Mouse (Mus musculus): ENCODE data around the gene Prkaa2. TPM values are rescaled to one million over a fixed set of nuclear protein-coding genes. Genes with fewer than 3 reads are reported as not detected.

Prkaa2 gene
- polyA plus RNA-seq, 1 experiment from 2014 or later = 6.2 TPM

GRCm38 (mm10) chr4:105133350-105134050, 23.8 kb upstream of the Prkaa2 start:
- H3K36me3 ChIP-seq (ENCODE audit: poor library complexity, severe bottlenecking) = no peaks in the 10 kb centered on the region
- H3K4me1 ChIP-seq = no peaks in the 10 kb centered on the region
- no peak overlapping the region for H3K4me2 ChIP-seq
- 87% methylated on average over 4 of the region's 4 CpGs for WGBS
- H3K27me3 ChIP-seq = no peaks in the 10 kb centered on the region
- H3K9ac ChIP-seq = no peak overlapping the region
- no peak overlapping the region for H3K27ac ChIP-seq
- ATAC-seq = no peak
- H3K9me3 ChIP-seq (replicated peaks) = no peaks in the 10 kb centered on the region
- no peak overlapping the region for H3K4me3 ChIP-seq

DNA sequence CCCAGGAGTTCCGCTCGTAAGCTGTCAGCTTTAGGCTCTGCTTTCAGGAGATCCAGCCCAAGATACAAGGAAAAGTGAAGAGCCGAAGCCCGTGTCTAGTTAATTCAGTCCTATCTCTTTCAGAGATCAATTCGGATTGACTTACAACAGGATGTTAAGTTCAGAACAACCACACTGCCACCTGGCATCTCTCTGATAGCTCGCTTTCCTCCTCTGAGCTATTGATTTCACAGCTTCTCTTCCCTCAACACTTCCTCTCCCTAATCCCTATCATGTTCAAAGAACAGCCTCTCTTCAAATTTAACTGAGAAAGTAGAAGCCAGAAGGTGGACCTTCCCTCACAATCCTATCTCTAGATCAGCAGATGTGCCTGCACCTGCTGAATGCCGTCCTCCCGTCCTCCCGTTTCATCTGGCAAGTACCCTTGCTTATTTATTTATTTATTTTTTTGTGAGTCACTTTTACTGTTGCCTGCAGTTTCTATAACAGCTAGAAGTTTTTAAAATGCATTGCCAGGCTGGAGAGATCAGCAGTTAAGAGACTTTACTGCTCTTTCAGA, 22.1 kb upstream of the Prkaa2 start:
- no peaks in the 10 kb centered on the region for H3K9me3 ChIP-seq (replicated peaks)
- WGBS = 86% methylated on average over 9 of the region's 9 CpGs
- H3K36me3 ChIP-seq (ENCODE audit: poor library complexity, severe bottlenecking) = no peaks in the 10 kb centered on the region
- no peaks in the 10 kb centered on the region for H3K4me1 ChIP-seq
- no peaks in the 10 kb centered on the region for H3K27me3 ChIP-seq
- no peak overlapping the region for H3K4me3 ChIP-seq
- no peak overlapping the region for H3K27ac ChIP-seq
- ATAC-seq = no peak
- H3K4me2 ChIP-seq = no peak overlapping the region
- H3K9ac ChIP-seq = no peak overlapping the region

GRCm38 (mm10) chr4:105129212-105129611, 19.5 kb upstream of the Prkaa2 start:
- Histone ChIP-seq H3K4me1 (no peaks in the 10 kb centered on the region), H3K27ac (no peak overlapping the region), H3K9me3 (replicated peaks) (no peaks in the 10 kb centered on the region), H3K27me3 (no peaks in the 10 kb centered on the region), H3K36me3 (ENCODE audit: poor library complexity, severe bottlenecking) (no peaks in the 10 kb centered on the region), H3K4me3 (no peak overlapping the region), H3K9ac (no peak overlapping the region), H3K4me2 (no peak overlapping the region)
- no peak for ATAC-seq
- 76% methylated on average over 7 of the region's 7 CpGs for WGBS

GRCm38 (mm10) chr4:105122429-105122828, 12.7 kb upstream of the Prkaa2 start:
- 39% methylated on average over 8 of the region's 8 CpGs for WGBS
- Histone ChIP-seq H3K27ac (no peak overlapping the region), H3K9me3 (replicated peaks) (no peaks in the 10 kb centered on the region), H3K4me1 (no peaks in the 10 kb centered on the region), H3K27me3 (no peaks in the 10 kb centered on the region), H3K4me3 (no peak overlapping the region), H3K36me3 (ENCODE audit: poor library complexity, severe bottlenecking) (no peaks in the 10 kb centered on the region), H3K9ac (no peak overlapping the region), H3K4me2 (no peak overlapping the region)
- no peak for ATAC-seq

GRCm38 (mm10) chr4:105121081-105121480, 11.4 kb upstream of the Prkaa2 start:
- Histone ChIP-seq H3K4me1 (no peaks in the 10 kb centered on the region), H3K9ac (no peak overlapping the region), H3K36me3 (ENCODE audit: poor library complexity, severe bottlenecking) (no peaks in the 10 kb centered on the region), H3K9me3 (replicated peaks) (no peaks in the 10 kb centered on the region), H3K27ac (no peak overlapping the region), H3K4me3 (no peak overlapping the region), H3K4me2 (no peak overlapping the region), H3K27me3 (no peaks in the 10 kb centered on the region)
- WGBS = 72% methylated on average over 6 of the region's 6 CpGs
- no peak for ATAC-seq

GRCm38 (mm10) chr4:105113468-105113867, 3.8 kb upstream of the Prkaa2 start:
- H3K27ac ChIP-seq = no peak overlapping the region
- no peaks in the 10 kb centered on the region for H3K9me3 ChIP-seq (replicated peaks)
- H3K27me3 ChIP-seq = no peaks in the 10 kb centered on the region
- no peak overlapping the region for H3K4me3 ChIP-seq
- ATAC-seq = no peak
- no peak overlapping the region for H3K9ac ChIP-seq
- H3K4me1 ChIP-seq = peaks cover 16% of the 10 kb centered on the region
- no peaks in the 10 kb centered on the region for H3K36me3 ChIP-seq (ENCODE audit: poor library complexity, severe bottlenecking)
- 80% methylated on average over 3 of the region's 3 CpGs for WGBS
- no peak overlapping the region for H3K4me2 ChIP-seq

DNA sequence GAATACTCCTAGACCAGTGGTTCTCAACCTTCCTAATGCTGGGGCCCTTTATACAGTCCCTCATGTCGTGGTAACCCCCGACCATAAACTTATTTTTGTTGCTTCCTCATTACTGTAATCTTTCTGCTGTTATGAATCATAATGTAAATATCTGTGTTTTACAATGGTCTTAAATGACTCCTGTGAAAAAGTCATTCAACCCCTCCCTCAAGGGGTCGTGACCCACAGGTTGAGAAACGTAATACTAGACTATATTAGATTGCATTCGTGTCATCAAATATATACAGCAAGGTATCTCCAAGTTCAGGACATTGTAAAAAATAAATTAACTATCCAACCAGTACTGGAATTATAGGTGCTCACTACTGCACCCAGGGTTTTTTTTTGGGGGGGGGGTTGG, 3.4 kb upstream of the Prkaa2 start:
- Histone ChIP-seq H3K27ac (no peak overlapping the region), H3K9me3 (replicated peaks) (no peaks in the 10 kb centered on the region), H3K9ac (no peak overlapping the region), H3K4me1 (peaks cover 20% of the 10 kb centered on the region), H3K36me3 (ENCODE audit: poor library complexity, severe bottlenecking) (no peaks in the 10 kb centered on the region), H3K27me3 (no peaks in the 10 kb centered on the region), H3K4me3 (no peak overlapping the region), H3K4me2 (no peak overlapping the region)
- WGBS = 85% methylated on average over 5 of the region's 5 CpGs
- ATAC-seq = no peak

DNA sequence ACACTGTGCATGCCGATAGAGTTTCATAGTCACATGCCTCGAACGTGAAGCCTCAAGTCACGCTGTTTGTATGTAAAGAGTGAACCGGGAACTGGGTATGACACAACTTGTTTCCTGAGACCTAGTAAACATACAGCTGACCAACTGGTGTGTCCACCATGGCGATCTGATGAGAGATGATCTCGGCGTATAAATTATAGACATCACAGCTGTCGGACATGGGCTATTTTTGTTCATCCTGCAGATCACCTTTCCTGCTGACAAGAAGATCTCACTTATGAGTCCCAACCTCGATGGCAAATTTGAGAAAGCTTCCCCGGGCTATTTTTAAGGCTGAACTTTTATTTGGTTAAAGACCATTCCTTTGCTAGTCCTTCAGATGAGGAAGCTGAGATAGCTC, 2.1 kb upstream of the Prkaa2 start:
- ATAC-seq = no peak
- Histone ChIP-seq H3K36me3 (ENCODE audit: poor library complexity, severe bottlenecking) (no peaks in the 10 kb centered on the region), H3K27ac (no peak overlapping the region), H3K4me1 (peaks cover 20% of the 10 kb centered on the region), H3K4me3 (no peak overlapping the region), H3K27me3 (no peaks in the 10 kb centered on the region), H3K4me2 (no peak overlapping the region), H3K9me3 (replicated peaks) (no peaks in the 10 kb centered on the region), H3K9ac (no peak overlapping the region)
- WGBS = 90% methylated on average over 11 of the region's 11 CpGs

- peak overlapping the region; percentile 83 for H3K9ac ChIP-seq
- peak overlapping the region; percentile 74 for H3K4me3 ChIP-seq
- H3K36me3 ChIP-seq (ENCODE audit: poor library complexity, severe bottlenecking) = no peaks in the 10 kb centered on the region
- H3K4me2 ChIP-seq = peak overlapping the region; percentile 87
- no peaks in the 10 kb centered on the region for H3K27me3 ChIP-seq
- WGBS = 57% methylated on average over 4 of the region's 4 CpGs
- peaks cover 20% of the 10 kb centered on the region for H3K4me1 ChIP-seq
- ATAC-seq = no peak
- H3K27ac ChIP-seq = no peak overlapping the region
- H3K9me3 ChIP-seq (replicated peaks) = no peaks in the 10 kb centered on the region
Observed at GRCm38 (mm10) chr4:105110684-105111035, 970 bp upstream of the Prkaa2 start.

GRCm38 (mm10) chr4:105109990-105110683, 447 bp upstream of the Prkaa2 start:
- ATAC-seq = peak; percentile 72

DNA sequence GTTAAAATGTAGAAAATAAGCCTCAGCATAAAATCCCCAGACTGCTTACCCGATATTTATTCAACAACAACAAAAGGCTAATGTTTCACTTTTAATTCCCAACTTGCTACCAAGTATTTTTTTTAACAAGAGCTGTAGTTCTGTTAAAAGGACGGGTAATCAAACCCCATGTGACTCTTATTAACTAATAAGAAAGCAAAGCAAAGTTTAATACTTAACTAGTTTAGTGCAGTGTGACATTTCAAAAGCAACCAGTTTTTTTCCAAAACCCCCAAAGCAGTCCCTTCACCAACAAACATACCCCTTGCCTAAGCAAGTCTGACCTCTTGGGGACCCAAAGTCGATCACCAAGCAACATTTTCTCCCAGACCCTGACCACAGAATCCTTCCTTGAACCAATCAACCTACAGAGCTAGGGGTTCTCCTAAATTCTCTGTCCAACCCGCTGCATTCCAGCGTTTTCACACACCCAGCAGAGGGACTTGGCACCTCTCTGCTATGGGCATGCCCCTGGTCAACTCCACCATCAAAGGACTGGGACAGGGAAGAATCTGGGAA, 970 bp downstream of the Prkaa2 start:
- 11% methylated on average over 5 of the region's 5 CpGs for WGBS
- peak overlapping the region; percentile 74 for H3K4me3 ChIP-seq
- ATAC-seq = 0 out of 2 replicates have a peak, but pooled peaks have one; percentile 9
- H3K4me1 ChIP-seq = peaks cover 20% of the 10 kb centered on the region
- H3K36me3 ChIP-seq (ENCODE audit: poor library complexity, severe bottlenecking) = no peaks in the 10 kb centered on the region
- no peaks in the 10 kb centered on the region for H3K27me3 ChIP-seq
- H3K27ac ChIP-seq = no peak overlapping the region
- peak overlapping the region; percentile 83 for H3K9ac ChIP-seq
- H3K4me2 ChIP-seq = peak overlapping the region; percentile 87
- no peaks in the 10 kb centered on the region for H3K9me3 ChIP-seq (replicated peaks)

More at GRCm38 (mm10) chr4:105109990-105110683, 447 bp upstream of the Prkaa2 start:
- Histone ChIP-seq H3K4me3 (peak overlapping the region; percentile 74), H3K4me1 (peaks cover 20% of the 10 kb centered on the region), H3K36me3 (ENCODE audit: poor library complexity, severe bottlenecking) (no peaks in the 10 kb centered on the region), H3K27ac (peak overlapping the region; percentile 54; the same call in 1 of the 2 replicates), H3K4me2 (peak overlapping the region; percentile 87), H3K27me3 (no peaks in the 10 kb centered on the region), H3K9ac (peak overlapping the region; percentile 83), H3K9me3 (replicated peaks) (no peaks in the 10 kb centered on the region)
- 3% methylated on average over 24 of the region's 24 CpGs for WGBS

- Histone ChIP-seq H3K4me1 (peaks cover 20% of the 10 kb centered on the region), H3K4me3 (peak overlapping the region; percentile 9; the same call in 1 of the 2 replicates), H3K27me3 (no peaks in the 10 kb centered on the region), H3K9me3 (replicated peaks) (no peaks in the 10 kb centered on the region), H3K4me2 (peak overlapping the region; percentile 87), H3K9ac (no peak overlapping the region), H3K36me3 (ENCODE audit: poor library complexity, severe bottlenecking) (no peaks in the 10 kb centered on the region), H3K27ac (no peak overlapping the region)
- no peak for ATAC-seq
- 45% methylated on average over 12 of the region's 12 CpGs for WGBS
Observed at GRCm38 (mm10) chr4:105107943-105108640, 1.6 kb downstream of the Prkaa2 start.

All from forebrain, embryonic 13.5 days (tissue).